Mouse (Mus musculus) T-cell, adult 2 months (primary cell): ENCODE data around the gene Ccdc85c.

Source experiments
- DNase-seq: peaks from one replicate; pipeline ENCODE4 v3.0.0; 2022; ENCODE audit warnings: low spot score

Ccdc85c gene

DNA sequence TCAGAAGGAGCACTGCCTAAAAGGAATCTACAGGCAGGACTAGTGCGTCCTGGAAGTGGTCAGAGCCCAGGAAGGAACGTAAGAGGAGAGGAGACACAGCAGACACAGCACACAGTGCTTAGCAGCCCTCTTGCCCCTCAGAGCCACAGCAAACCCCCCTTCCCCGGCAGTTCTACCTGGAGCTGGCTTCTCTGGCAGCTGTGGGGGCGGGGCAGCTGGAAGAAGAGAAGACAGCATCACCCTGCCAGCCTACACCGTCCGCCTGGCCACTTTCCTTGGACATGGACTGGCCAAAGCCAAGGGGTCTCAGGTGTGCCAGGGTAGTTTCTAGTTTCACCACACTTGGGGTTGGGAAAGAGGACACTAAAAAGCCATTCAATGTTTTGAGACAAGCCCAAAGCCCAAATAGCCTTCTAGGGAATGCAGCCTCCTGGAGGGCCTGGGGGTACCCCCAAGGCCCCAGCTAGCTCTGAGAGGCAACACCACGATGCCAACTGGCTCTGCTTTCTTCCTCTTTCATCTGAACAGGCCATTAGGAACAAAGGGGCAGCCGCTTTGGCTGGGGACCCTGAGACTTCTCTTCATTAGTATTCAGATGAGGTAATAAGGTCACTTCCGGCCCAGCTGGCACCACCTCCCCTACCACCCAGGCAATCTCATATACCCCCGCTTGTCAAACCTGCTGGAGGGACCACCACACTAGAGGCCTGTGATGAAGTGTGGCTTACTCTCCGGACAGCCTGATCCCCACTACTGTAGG lies 58.4 kb downstream of the Ccdc85c start:
- DNase-seq, result no peak

DNA sequence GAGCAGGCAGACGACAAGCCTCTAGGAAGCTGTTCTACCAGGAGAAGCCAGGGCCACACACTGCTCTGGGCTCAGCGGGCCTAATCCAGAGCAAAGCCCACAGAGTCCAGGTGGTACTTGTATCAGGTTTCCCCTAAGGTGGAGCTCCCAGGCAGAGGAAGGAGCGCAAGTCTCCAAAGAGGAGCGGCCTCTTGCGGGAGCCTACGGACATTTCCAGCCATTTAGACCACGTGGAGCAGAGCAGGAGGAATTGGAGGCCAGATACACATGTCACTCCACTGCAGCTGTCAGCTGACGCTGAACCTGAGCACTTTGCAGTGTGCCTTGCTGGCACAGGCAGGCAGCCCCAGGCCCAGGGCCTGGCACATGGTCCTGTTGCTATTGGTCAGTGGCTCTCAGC lies 60.1 kb downstream of the Ccdc85c start:
- no peak for DNase-seq

DNA sequence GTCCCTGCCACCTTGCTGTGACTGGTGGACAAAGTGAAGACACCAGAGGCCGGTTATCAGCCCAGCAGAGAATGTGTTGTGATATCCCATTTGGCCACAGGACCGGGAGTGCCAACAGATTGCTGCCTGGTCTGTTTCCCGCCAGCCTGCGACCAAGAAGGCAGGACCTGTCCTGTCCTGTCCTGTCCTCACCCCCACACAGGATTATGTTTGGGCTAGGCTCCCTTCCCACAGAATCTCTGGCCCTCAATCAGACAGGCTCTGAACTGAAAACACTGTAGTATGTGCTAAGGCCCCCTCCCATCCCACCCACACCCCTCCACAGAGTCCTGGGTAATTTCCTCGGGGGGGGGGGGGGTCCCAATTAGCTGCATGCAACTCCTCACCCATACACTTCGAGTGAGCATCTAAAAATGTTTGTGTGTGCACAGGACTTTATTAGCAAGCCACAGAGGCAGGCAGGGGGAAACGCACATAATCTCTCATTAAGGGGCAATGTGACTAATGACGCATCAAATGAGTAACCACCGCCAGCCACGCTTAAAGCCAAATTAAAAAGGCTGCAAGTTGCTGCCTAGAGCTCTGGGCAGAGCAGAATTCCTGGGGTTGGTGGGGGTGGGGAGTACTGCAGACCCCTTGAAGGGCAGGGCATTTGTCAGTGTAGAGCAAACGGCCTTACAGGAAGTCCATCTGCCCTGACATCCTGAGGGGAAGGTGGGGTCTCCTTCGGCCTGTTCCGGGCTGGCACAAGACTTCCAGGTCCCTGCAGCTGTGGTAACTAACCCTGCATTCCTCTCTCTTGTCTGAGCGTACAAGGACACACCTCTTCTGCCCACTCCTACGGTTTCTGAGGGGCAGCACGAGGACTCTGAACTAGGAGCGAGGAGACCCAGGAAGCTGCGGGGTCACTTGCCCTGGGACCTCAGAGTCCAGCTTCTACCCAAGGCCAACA lies 61.9 kb downstream of the Ccdc85c start:
- DNase-seq, result no peak

DNA sequence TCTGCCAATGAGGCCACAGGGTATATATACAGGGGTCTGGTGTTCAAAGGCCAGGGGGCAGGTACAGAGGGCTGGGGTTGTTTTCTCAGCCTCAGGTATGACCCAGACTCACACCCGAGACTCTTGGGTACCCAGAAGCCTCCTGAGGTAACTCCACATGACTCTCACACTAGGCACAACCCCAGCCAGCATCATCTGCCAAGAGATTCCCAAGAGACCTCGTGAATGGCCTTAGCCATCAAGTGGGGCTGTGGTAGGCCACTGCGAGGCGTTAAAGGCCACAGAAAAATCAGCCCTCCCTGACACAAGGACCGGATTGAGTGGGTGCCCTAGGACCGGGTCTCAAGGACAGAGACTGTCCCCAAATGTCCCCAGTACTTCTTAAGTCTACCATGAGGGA lies 62.7 kb downstream of the Ccdc85c start:
- DNase-seq, result no peak

DNA sequence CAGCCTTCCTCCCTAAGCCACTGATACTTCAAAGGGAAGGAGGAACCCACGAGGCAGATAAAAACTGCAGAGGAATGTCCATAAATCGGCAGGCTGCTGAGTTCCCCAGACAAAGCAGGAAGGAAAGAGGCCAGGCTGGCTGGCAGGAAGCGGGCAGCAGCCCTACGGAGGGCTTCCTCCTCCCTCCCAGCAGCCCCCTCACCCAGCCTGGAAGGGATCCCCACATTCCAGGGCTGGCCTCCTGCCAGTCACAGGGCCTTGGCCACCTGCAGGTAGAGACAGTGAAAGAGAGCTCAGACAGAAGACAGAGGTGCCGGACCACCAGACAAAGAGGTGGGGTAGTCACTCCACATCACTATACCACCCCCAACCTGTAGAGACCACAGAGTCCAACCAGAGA lies 63.2 kb downstream of the Ccdc85c start:
- DNase-seq, result no peak

DNA sequence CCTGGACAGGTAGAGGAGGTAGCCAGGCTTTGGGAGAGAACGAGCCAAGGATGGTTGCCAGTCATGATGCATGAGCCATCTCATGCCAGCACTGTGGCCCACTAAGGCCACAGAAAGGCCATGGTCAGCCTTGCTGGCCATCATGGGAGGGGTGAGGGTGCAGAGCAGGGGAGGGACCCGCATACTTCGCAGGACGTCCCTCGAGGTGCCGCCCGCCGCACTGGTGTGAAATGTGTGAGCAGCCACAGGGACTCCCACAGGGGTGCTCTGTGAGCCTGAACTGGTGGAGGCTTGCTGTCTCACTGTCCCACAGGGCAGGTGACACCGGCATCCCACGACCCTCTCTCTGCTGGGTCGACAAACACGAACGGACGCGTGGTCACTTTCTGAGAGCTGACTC lies 64.6 kb downstream of the Ccdc85c start:
- no peak for DNase-seq

DNA sequence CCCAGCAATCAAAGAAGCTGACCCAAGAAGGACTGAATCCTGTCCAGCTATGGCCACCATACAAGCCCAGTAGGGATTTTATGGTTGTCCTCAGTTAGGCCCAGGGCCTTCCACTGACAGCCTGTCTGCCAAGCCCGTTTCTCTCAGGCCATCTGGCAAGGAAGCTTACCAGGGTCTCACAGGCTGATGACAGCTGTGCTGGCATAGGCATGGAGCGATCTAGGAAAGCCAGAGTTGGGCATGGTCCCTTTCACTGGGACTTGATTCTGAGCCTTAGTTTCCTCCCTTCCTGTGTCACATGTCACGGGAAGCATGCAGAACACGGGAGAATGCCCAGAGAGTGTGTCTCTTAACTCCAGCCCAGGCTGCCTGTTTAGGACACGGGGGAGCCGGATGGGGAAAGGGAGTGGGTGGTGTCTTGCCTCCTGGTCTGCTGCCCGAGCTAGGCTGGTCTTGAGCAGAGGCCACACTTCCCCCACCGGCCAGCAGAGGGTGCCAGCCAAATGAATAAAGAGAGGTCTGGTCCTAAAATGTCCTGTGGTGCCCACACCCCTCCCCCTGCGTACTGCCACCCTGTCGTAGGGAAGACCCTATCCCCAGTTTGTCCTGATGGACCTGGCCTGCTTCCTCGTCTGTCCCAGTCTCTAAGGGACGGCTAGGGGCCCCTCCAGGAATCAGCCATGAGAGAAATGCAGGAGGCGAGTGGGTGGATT lies 66.3 kb downstream of the Ccdc85c start:
- no peak for DNase-seq

DNA sequence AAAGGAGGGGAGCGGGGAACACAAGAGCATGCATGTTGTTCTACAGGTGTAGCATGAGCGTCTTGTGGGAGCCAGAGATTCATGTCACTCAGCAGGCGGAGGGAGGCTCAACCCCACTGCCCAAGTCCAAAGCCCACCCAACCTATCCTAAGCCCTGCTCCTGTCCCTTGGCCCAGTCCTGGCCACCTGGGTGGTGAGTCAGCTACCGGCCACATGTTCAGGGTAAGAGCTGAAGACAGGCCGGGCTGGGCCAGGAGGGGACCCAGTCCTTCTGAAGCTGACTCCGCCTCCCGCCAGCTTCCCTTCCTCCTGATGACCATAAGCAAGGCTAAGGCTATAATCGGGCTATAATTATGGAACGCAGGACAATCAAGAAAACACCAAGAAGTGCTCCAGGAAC lies 67.0 kb downstream of the Ccdc85c start:
- DNase-seq, result no peak

DNA sequence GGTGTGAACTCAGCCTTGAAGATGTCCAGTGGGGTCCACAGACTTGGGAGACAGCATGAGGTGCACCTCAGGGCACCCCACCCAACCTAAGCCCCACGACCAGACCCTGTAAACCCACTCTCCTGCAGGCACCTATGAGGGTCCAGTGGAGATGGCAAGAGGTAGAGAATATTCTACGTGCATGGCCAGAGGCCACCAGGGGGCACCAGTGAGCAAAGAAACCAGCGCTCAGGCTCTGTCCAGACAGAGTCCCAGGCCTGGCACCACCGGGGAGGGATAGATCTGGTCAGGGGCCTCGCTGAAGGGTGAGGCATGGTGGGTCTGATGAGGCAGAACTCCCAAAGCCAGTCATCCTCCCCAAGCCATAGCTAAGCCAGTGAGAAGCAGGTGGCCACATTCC lies 68.6 kb downstream of the Ccdc85c start:
- DNase-seq, result peak; percentile 40

DNA sequence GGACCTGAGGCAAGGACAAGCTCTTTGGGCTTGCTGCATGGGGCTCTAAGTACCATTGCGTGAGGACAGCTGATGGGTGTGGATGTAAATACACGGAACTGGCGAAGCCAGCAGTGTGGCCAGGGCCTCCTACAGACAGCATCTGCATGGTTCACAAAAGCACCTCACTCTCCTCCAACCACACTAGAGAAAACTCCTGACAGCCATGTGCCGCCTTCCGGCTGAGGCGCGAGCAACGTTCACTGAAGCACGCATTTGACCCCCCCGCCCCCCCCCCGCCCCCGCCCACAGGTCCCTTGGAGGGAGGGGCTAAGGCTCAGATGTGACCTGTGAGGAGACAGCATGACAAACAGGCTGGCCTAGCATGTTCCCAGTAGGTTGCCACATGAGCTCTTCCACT lies 70.2 kb downstream of the Ccdc85c start:
- no peak for DNase-seq

DNA sequence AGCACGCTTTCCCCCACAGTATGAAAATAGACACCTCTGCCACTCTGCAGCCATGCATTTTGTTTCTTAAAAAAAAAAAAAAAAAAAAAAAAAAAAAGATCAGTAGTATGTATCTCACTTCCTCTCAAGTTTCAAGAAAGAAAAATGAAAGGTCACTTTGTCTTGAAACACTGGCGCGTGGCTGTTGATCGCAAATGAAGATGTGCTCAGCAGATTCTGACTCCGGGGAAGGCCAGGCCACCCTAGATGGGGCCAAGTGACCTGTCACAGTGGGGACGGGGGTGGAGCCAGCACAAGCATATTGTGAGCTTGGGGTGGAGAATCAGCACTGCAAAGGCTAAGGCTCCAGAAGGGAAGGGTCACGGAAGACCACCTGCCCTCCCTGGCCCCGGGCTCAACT lies 71.3 kb downstream of the Ccdc85c start:
- DNase-seq, result no peak

DNA sequence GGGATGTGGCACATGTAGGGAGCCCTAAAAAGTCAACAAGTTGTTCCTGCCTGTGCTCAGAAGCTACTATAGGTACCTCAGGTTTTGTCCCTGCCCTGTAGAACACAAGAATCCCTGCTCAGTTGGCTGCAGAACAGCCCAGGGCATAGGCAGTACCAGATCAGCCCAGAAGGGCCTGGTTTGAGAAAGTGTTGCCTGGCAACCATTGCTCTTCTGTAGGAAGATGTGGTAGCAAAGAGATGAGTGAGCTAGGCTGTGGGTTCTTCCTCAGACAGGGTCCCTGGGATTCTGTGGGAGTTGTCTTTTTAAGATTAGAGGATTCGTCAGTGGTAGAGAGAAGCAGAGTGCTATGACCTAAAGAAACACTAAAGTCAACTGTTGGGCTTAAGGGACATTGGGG lies 75.1 kb downstream of the Ccdc85c start:
- DNase-seq, result no peak

DNA sequence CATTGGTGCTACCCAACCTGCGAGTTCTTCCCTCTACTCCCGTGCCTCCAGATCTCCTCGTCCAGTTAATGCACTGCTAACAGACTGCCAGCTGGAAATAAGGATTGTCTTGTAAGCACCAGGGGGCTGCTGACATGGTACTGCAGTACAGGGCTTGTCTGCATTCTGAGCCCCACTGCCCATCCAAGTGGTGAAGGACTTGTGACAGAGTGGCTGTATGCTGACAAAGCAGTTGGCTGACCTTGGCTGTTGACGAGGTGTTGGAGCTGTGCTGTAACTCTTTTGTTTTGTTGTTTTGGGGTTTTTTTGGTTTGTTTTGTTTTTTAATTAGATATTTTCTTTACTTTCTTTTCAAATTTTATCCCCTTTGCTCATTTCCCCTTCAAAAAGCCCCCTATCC lies 76.8 kb downstream of the Ccdc85c start:
- no peak for DNase-seq

DNA sequence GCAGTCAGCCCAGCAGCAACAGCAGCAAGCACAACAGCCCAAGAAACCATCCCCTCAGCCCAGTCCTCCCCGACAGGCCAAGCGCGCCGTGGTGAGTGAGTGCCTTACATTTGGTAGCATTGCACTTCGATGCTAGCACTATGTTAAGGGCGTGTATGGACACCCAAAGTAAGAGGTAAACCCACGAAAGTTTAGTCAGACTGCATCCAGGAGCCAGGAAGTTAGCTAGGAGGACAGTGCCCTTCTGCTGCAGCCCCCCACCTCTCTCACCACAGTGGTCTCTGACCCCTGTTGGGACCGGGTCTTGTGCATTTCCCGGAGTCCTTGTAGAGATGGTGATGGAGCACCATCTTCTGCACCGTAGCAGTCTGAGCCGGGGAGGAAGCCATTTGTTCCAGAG lies 79.5 kb downstream of the Ccdc85c start:
- DNase-seq, result no peak

DNA sequence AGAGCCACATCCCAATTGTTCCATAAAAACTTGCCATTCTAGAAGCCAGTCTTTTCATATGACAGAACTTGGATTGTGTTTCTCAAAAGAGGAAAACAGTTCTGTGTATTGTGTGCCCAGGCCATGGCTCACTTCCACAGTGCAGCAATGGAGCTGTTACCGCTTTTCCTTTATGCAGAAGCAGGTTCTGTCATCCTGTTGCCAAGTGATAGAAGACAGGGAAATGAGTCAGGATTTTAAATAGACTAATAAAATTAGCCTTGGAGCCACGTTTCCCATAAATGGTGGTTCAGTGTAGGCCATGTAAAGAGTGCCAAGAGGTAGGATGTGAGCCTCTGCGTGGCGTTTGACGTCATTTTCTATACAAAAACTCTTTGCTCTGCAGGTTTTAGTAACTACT lies 81.3 kb downstream of the Ccdc85c start:
- DNase-seq, result no peak

DNA sequence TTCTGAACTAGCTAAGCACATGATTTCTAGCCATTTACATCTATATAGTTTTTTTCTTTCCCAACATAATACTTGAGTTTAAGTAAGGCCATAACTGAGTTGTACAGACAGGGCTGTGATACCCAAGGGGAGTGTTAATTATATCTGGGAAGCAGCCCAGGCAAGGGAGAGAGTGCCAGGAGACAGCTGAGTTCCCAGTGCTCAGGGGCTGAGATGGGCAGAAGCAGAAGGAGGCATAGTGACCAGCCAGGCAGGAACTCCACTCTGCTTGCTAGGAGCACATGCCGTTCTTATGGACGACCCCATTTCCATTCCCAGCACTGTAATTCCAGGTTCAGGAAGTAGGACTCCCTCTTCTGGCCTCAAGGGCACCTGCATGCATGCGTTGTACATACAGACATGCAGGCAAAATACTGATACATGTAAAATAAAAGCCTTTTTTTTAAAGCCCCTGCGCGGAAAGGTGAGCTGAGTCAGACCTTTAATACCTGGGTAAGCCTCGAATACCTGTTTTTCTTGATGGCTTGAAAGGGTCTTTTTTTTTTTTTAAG lies 87.6 kb downstream of the Ccdc85c start:
- no peak for DNase-seq

DNA sequence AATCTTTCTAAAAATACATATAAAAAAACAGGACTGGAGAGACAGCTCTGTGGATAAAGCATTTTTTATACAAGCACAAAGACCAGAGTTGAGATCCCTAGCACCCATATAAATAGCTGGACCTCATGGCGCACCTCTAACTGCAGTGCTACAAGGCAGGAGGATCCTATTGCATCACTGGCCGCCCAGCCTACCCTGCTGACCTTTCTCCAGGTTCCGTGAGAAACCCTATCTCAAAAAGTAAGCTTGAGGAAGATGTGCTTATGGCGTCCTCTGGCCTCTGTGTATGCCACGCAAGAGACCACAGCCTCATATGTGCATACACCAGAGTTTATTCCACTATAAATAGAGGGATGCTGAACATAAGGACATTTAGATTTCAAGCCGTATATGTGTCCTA lies 93.5 kb downstream of the Ccdc85c start:
- DNase-seq, result no peak

DNA sequence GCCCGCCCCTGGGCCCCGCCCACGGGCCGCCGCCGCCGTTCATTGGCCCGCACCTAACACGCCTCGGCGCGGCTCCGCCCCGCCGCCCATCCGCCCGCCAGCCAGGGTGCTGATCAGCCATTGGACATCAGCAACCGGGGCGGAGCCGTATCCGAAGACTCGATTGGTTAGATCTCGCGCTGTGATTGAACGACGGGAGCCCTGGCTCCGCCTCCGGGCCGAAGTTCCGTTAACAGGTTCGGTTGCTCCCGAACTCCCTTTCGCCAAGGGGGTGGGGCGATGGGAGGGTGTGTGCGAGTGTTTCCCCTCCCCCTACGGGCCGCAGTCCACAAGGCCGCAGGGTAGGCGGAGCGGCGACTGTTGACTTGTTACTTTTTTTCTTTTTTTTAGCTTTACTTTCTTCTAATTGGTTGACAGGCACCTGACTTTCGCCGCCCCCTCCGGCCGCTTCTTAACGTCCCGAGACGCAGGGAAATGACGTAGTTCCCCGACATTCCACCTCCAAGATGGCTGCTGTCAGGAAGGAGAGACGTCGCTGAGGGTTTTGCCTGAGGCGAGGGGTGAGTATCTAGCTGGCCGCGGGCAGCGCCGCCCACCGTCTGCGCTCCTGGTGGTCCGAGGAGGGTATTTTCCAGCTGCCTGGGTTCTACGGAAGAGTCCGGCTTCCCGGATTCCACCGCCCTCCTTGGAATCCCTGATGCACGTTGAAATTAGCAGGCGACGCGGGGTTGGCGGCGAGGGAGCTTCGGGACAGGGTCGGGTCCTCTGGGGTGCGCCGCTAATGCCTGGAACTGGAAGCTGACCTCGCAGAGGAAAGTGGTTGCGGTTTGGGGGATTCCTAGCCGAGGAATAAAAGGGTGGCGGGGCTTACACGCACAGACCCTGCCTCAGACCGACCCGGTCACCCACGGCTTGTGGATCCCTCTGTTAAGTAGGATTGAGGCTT lies 95.6 kb downstream of the Ccdc85c start, which contains the start of gene Ccnk:
Ccnk (plus strand) TSS at position 259 of the 946 bp plus-strand sequence.
- DNase-seq, result peak; percentile 99

DNA sequence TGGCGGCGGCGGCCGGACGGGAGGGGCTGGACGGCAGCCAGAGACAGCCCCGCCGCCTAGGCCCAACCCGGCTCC lies 96.1 kb downstream of the Ccdc85c start, which contains the start of gene Setd3:
Setd3 (minus strand) TSS at position 69 of the 75 bp plus-strand sequence.
- DNase-seq, result no peak

DNA sequence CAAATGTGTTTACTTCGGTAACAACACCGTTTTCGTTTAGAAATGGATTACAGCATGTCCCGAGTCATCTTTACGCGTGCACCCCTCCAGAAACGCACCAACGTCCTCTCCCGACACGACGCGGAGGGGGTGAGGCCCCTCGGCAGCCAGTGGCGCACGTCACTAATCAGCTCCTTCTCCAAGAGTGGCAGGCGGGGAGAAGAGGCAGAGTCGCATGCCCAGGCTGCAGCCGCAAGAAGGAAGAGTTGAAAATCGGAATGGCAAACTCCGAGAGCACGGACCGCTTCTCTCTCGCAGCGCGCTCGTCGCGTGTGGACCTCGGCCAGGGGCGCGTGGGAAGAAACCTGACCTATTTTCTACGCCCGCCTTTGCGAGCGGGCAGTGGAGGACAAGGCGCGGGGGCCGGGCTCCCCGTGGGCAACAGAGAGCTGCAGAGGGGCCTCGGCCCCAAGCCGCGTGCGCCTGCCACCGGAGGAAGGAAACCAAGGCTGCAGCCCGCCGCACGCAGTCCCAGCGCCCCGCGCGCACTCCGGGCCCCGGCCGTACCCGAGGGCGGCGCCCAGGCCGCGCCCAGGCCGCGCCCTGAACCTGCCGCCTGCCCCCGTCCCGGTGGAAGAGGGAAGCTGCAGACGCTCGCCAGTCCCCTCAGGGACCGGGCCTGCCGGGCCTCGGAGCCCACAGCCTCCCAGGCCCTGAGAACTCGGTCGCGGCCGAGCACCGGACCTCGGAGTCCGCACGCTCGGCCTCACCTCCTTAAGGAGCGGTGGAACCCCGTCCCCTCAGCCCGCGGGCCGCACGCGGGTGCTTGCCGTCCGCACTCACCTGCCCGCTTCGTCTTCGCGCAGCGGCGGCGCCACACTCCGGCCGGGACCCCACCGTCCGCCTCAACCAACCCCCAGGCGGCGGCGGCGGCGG lies 96.6 kb downstream of the Ccdc85c start:
- DNase-seq, result peak; percentile 70

DNA sequence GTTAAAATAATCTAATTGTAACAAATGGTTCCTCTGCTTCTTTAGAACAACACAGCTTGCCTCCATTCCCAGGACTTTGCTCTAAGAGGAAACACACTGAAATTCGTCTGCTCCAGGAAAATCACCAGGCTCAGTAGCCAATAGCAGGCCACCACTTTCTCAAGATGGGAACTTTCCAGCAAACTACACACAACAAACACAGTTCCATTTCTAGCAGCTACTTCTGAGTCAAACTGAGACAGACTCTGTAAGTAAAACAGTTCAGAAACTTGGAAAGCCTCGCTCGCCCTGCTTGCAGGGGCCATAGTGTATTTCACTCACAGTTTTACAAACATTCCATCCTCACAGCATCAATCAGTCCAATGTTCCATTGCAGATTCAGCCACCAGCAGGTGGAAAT lies 98.9 kb downstream of the Ccdc85c start:
- no peak for DNase-seq
